Mouse (Mus musculus) urinary bladder, adult 18-20 months (tissue): ENCODE results near the gene Lmbrd1.
A peak's percentile ranks its signal among the peaks of the same experiment; 100 is the strongest.
"Not testable (repeated sequence)": the region's sequence is repeated elsewhere in the genome, so short reads cannot be mapped to it uniquely, and the experiment has no call there.

Source experiments
- DNase-seq, 2 experiments: peaks; one replicate each; pipeline ENCODE4 v3.0.0; 2022; ENCODE audit warnings: low spot score in 2 of 2, mixed read lengths in 2 of 2

Lmbrd1 gene

GRCm38 (mm10) chr1:24678205-24678917 lies at the start of gene Lmbrd1:
Gene Lmbrd1, plus strand, starts transcription at chr1:24678630.
- DNase-seq, result peak; percentile 88 to 90

- no peak for DNase-seq
Measured at GRCm38 (mm10) chr1:24633553-24634132, 44.8 kb upstream of the Lmbrd1 start.

GRCm38 (mm10) chr1:24650100-24650499 lies 28.3 kb upstream of the Lmbrd1 start:
- DNase-seq, result no peak

- DNase-seq, result no peak
Measured at GRCm38 (mm10) chr1:24659914-24660313, 18.5 kb upstream of the Lmbrd1 start.

GRCm38 (mm10) chr1:24660662-24661061 lies 17.8 kb upstream of the Lmbrd1 start:
- DNase-seq, result not testable (repeated sequence)

DNA sequence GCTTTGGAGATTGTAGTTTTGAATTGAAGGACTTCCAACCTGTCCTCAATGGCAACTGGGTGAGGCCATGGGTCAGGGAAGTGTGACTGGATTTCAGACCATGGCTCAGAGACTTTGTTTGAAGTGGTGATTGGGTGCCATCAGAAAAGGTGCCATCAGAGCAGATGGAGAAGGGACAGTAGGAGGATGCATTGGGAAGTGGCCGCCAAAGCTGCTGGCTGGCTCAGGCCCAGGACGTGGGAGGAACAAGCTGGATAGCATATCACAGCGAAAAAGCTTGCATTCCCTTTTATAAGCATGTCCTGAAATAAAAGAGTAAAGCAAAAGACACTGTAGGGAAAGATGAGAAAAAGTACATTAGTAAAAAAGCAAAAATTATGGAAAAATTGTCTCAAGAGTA lies 16.9 kb upstream of the Lmbrd1 start:
- no peak for DNase-seq

DNA sequence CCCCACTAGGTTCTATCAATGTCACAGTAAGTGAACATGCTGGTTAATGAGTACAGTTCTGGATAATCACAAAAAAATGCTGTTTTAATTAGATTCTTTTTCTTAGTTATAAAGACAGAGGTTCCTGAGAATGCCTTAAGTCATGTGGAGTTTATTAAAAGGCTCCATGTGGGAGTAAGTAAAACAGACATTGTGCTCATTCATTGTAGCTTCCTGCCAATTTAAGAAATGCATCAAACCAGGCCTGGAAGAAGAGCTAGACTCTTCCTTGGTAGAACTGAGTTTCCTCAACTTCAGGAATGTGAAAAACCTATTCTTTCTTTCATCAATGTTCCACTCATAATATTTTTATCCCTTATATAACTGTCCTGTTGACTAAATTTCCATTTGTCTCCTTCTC lies 14.3 kb upstream of the Lmbrd1 start:
- DNase-seq, result no peak

DNA sequence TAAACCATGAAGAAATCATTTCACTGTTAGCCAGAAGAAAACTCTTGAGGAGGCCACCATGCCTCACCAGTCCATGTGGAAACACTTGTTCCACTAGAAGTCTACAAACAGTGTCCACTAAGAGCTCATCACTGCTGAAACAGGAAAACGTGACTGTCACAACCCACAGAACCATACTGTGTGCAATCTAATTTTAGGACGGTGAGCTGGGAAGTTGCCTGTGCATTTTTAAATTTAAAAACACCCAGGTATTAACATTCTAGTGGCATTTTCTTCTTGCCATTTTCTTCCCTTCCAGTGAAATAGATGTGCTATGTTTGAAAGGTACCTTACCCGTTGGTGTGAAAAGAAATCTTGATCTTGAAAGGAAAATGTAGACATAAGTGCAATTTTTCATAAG lies 5.2 kb upstream of the Lmbrd1 start:
- no peak for DNase-seq

DNA sequence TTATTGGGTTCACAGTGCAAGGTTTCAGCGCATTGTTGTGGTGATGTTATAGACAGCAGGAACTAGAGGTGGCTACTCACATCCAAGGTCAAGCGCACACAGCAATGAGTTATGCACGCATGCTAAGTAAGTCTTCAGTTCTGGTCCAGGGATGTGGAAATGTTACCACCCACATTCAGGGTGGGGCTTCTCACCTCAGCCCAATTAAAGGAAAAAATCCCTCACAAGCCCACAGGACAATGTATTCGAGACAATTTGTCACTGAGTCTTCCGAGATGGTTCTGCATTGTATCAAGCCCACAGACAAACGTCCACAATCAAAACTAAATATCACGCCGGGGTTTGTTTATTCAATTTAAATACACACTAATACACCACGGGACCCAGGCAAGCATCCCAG lies 724 bp upstream of the Lmbrd1 start:
- no peak for DNase-seq

DNA sequence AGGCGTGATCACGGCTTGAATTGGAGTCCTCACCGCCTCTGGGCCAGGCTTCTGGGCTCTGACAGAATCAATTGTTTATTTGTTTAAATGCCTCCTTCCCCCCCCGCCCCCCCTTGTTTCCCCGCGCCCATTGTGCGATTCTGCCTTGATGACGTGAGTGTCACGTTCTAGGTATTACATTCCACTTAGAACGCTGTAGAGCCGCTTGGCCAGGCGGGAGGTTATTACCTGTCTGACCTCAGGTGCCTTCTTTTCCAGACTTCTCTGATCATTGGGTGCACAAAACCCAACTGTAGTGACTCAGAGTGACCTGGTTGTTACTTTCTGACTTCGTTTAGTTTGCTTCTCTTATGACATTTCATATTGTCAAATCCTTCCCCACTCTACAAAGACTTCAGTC lies 641 bp downstream of the Lmbrd1 start:
- no peak for DNase-seq

GRCm38 (mm10) chr1:24680991-24681390 lies 2.6 kb downstream of the Lmbrd1 start:
- no peak for DNase-seq

GRCm38 (mm10) chr1:24681946-24682345 lies 3.5 kb downstream of the Lmbrd1 start:
- DNase-seq, result no peak

- no peak for DNase-seq
Measured at GRCm38 (mm10) chr1:24683947-24684346, 5.5 kb downstream of the Lmbrd1 start.

DNA sequence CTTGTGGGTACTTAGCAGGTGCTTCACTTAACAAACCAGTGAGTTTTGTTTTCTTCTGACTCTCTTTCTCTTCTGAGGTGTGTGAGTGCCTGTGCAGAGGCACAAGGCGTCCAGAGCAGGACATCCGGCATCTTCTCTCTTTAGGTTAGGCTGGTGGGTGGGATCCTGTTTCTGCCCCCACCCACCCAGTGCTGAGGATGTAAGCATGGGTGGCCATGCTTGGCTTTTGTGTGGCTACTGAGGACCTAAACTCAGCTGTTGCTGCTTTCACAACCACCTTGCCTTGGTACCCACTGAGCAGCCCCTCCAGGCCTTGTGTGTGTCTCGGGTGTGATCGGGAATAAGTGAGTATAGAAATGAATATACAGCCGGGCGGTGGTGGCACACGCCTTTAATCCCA lies 7.2 kb downstream of the Lmbrd1 start:
- no peak for DNase-seq

- no peak for DNase-seq
Measured at GRCm38 (mm10) chr1:24686235-24687021, 8.0 kb downstream of the Lmbrd1 start.

- DNase-seq, result no peak
Measured at GRCm38 (mm10) chr1:24697677-24698076, 19.2 kb downstream of the Lmbrd1 start.

- DNase-seq, result no peak
Measured at GRCm38 (mm10) chr1:24698146-24698880, 19.9 kb downstream of the Lmbrd1 start.

DNA sequence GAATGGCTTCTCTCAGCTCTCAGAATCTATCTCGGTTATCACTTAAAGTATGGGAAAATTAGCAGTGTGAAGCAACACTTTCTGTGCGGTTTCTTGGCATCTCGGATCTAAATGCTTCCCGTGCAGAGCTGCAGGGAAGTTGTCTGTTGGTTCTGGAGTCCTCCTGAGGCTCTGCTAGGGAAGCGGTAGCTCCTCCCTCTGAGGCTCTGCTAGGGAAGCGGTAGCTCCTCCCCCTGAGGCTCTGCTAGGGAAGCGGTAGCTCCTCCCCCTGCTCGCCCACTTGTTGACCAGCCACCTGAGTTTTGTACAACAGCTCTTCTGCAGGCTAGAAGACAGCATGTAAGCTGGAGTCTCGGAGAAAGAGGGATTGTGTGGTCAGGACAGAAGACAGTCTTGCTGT lies 20.9 kb downstream of the Lmbrd1 start:
- no peak for DNase-seq

DNA sequence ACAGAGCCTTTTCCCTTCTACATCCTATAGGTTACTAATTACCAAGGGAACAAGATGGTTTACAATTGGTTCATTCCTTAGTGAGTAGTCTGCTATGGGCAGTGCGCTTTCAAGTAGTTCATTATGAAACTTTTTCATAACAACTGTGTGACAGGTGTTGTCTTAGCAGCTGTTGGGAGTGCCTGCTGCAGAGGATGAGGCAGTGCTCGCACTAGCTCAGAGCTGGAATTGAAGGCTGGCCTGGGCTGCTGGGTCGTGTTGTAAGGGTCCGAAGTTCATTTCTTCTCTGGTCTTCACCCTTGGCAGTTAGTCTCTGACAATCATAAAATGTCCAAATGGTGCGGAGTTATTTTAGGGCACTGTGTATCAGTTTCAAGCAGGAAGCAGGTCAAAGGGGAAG lies 21.8 kb downstream of the Lmbrd1 start:
- DNase-seq, result no peak

GRCm38 (mm10) chr1:24703821-24704220 lies 25.4 kb downstream of the Lmbrd1 start:
- no peak for DNase-seq

DNA sequence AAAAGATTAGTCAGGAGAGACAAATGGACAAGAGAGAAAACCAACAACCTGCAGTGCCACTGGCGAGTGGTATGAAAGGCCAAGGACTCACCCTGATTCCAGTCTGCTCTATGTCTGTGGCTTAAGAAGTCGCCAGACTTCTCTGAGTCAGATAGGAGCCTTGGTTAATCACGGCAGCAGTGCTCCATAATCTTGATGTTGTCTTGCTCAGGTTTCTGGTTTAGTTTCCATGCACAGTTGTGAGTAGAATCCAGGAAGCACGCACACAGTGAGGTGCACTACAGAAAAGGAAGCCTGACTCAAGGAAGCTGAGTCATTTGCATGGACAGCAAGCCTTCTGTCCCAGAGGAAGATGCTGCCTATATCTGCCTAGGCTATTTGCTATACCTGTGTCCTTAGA lies 37.9 kb downstream of the Lmbrd1 start:
- no peak for DNase-seq

DNA sequence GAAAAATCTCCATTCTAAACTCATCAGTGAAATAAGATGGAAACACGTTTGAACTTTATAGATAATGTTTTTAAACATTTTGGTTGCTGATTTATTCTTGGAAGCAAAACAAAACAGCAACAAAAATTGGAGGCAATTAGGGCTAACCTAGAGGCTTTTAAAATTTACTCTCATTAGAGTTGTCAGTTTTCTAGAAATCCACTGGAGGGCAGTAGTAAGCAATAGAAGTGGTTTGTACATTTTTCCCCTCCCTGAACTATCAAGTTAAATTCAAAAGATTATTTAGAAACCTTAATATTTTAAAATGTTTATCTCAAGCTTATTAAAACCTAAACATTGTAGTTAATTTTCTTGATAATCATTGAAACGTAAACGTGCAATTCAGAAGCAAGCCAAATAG lies 41.2 kb downstream of the Lmbrd1 start:
- DNase-seq, result no peak
